Comparison of ENCODE assay signal across 10 mouse cellular contexts in genomic region chr3:129220681-129221379, GRCm38 (mm10). TPM values are rescaled to one million over a fixed set of nuclear protein-coding genes. Genes with fewer than 3 reads are reported as not detected.
A peak's percentile ranks its signal among the peaks of the same experiment; 100 is the strongest.
DNase-seq lines count a peak whose midpoint lies in the region; ATAC-seq lines count a peak whose summit lies in the region.
"Had no signal": no experiment of that assay in that cellular context is flagged by ENCODE, and none has a peak within 500 bp of the region (broad histone marks: within the 10 kb centered on the region; RNA-seq: fewer than 3 reads in every experiment).

No protein-coding gene starts in this region.

- peaks cover 90% of the 10 kb centered on the region for H3K27me3 ChIP-seq in midbrain, embryonic 11.5 days (ENCODE audit: control insufficient read depth, insufficient read depth, low read length)
- H3K27me3 ChIP-seq in midbrain, embryonic 16.5 days (ENCODE audit: control insufficient read depth, insufficient read depth, low read depth, low read length) = peaks cover 33% of the 10 kb centered on the region
- H3K27me3 ChIP-seq in intestine, embryonic 14.5 days (replicated peaks; ENCODE audit: control insufficient read depth, insufficient read depth, low read length) = peaks cover 94% of the 10 kb centered on the region

- H3K9ac ChIP-seq in midbrain, embryonic 11.5 days (ENCODE audit: low read length) = no peak overlapping the region
- no peak overlapping the region for H3K9ac ChIP-seq in midbrain, embryonic 16.5 days (ENCODE audit: low read depth, low read length)
- peak overlapping the region; percentile 29; the same call in 1 of the 2 replicates for H3K9ac ChIP-seq in intestine, embryonic 14.5 days (ENCODE audit: low read length)

- H3K27ac ChIP-seq in midbrain, embryonic 11.5 days (ENCODE audit: low read depth, low read length) = no peak overlapping the region
- H3K27ac ChIP-seq in midbrain, embryonic 16.5 days (ENCODE audit: low read length) = no peak overlapping the region
- peak overlapping the region; percentile 65; the same call in 1 of the 2 replicates for H3K27ac ChIP-seq in intestine, embryonic 14.5 days (ENCODE audit: low read depth)

- peak; percentile 97 for DNase-seq in midbrain, embryonic 11.5 days (ENCODE audit: low spot score, missing footprints)
- peak; percentile 80 for DNase-seq in intestine, embryonic 14.5 days (ENCODE audit: low spot score)
- peak; percentile 83 to 84 for DNase-seq in kidney, postnatal 36 days
- peak; percentile 89 for DNase-seq in yolk sac, embryonic 10.5 days (ENCODE audit: low spot score)
- no peak for DNase-seq in gastrocnemius, postnatal 25 days
- DNase-seq: gastrocnemius, postnatal 10 days had no signal

- peaks cover 8% of the 10 kb centered on the region for H3K4me1 ChIP-seq in midbrain, embryonic 11.5 days (ENCODE audit: control insufficient read depth, insufficient read depth, low read length)
- no peaks in the 10 kb centered on the region; the same call in 1 of the 2 replicates for H3K4me1 ChIP-seq in midbrain, embryonic 16.5 days (ENCODE audit: control insufficient read depth, insufficient read depth, low read length)
- H3K4me1 ChIP-seq in intestine, embryonic 14.5 days (replicated peaks; ENCODE audit: control insufficient read depth, insufficient read depth, low read length) = no peaks in the 10 kb centered on the region

- 0 out of 2 replicates have a peak overlapping the region, but pooled peaks have one; percentile 3 for H3K4me2 ChIP-seq in midbrain, embryonic 11.5 days
- no peak overlapping the region for H3K4me2 ChIP-seq in midbrain, embryonic 16.5 days (ENCODE audit: low read length)
- H3K4me2 ChIP-seq in intestine, embryonic 14.5 days (ENCODE audit: low read length) = peak overlapping the region; percentile 40

- no peaks in the 10 kb centered on the region for H3K36me3 ChIP-seq in midbrain, embryonic 11.5 days (ENCODE audit: control insufficient read depth, insufficient read depth, low read length)
- H3K36me3 ChIP-seq in midbrain, embryonic 16.5 days (ENCODE audit: control insufficient read depth, insufficient read depth, low read length) = no peaks in the 10 kb centered on the region
- no peaks in the 10 kb centered on the region for H3K36me3 ChIP-seq in intestine, embryonic 14.5 days (ENCODE audit: control insufficient read depth, insufficient read depth, low read length)

- ATAC-seq in midbrain, embryonic 11.5 days (ENCODE audit: low FRiP score) = no peak
- no peak for ATAC-seq in midbrain, embryonic 16.5 days
- no peak for ATAC-seq in intestine, embryonic 14.5 days (replicated peaks; ENCODE audit: low FRiP score, low TSS enrichment, low read depth)
- ATAC-seq in cerebellum, adult (ENCODE audit: insufficient number of reproducible peaks, low FRiP score, low TSS enrichment) = no peak

- H3K4me3 ChIP-seq in midbrain, embryonic 11.5 days (ENCODE audit: low read depth, low read length) = no peak overlapping the region
- no peak overlapping the region for H3K4me3 ChIP-seq in midbrain, embryonic 16.5 days (ENCODE audit: low read depth, low read length)
- H3K4me3 ChIP-seq in intestine, embryonic 14.5 days (ENCODE audit: low read depth, low read length) = peak overlapping the region; percentile 8; the same call in 1 of the 2 replicates
- H3K4me3 ChIP-seq: megakaryocyte, embryonic 14.5 days had no signal

- no peaks in the 10 kb centered on the region for H3K9me3 ChIP-seq in midbrain, embryonic 11.5 days (ENCODE audit: control insufficient read depth, low read length)
- no peaks in the 10 kb centered on the region for H3K9me3 ChIP-seq in midbrain, embryonic 16.5 days (replicated peaks; ENCODE audit: control insufficient read depth, low read length, poor library complexity, severe bottlenecking)
- no peaks in the 10 kb centered on the region for H3K9me3 ChIP-seq in intestine, embryonic 14.5 days (ENCODE audit: control insufficient read depth, low read length)

- WGBS in midbrain, embryonic 11.5 days = under 1% methylated on average over 24 of the region's 24 CpGs
- WGBS in midbrain, embryonic 16.5 days = 1% methylated on average over 24 of the region's 24 CpGs
- 13% methylated on average over 24 of the region's 24 CpGs for WGBS in intestine, embryonic 14.5 days

RNA-seq across cellular contexts. Expression of gene Pitx2, which starts 21.2 kb away (rescaled TPM):
- polyA plus RNA-seq in midbrain, embryonic 11.5 days (2014; fragmentation: Nextera tagmentation; extraction: Ambion mirVana) = 53.7 and 56.3 TPM in 2 replicates
- 29.0 and 37.9 TPM in 2 replicates for polyA plus RNA-seq in midbrain, embryonic 16.5 days (2015; fragmentation: Nextera tagmentation; extraction: Ambion mirVana)
- polyA plus RNA-seq in intestine, embryonic 14.5 days (2014; fragmentation: Nextera tagmentation; extraction: Ambion mirVana) = 35.6 and 48.0 TPM in 2 replicates
- 10 to 100 TPM in 1 of 2 experiments, 1 to 10 TPM in 1; 5.2 to 24.5 TPM for total RNA-seq in gastrocnemius, postnatal 25 days (2021)
- polyA plus RNA-seq: cortical plate, adult 2 months had no signal
